Mouse (Mus musculus) myocyte (in vitro differentiated cells): ENCODE results near the gene Sema6d.

ENCODE experiments used
- MAX ChIP-seq: IDR thresholded peaks from one replicate; pipeline ENCODE4 v1.6.1; 2011; ENCODE audit warnings: low read depth, mild to moderate bottlenecking, control low read depth
- MYOD1 ChIP-seq, 3 experiments: IDR thresholded peaks; one replicate each; pipeline ENCODE4 v1.6.1; 2011; ENCODE audit warnings: control low read depth in 2 of 3, low read depth in 2 of 3, mild to moderate bottlenecking in 2 of 3, moderate library complexity in 1 of 3; ENCODE audit not compliant: insufficient read length in 2 of 3, control insufficient read depth in 1 of 3
- POLR2A ChIP-seq: IDR thresholded peaks from one replicate; pipeline ENCODE4 v1.6.1; 2011; ENCODE audit warnings: low read depth, mild to moderate bottlenecking, control low read depth, moderate library complexity; ENCODE audit not compliant: insufficient read length

DNA sequence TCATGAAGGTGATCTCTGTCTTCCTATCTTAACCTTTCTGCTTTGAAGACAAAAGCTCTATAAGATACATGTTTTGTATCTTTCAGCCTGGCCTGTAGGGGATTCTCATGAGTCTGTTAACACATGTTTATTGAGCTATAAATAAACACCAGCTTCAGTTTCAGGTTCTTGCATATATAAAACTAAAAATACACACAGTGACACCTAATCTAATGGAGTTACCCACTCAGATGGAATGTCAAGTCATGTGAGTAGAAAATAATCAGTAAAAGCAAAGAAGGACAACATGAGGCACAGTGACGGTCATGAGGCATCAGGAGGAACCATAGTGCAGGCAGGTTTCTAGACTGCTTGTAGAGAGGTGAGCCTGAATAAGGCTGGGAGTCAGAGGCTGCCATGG lies 319.2 kb downstream of the Sema6d start:
- no peak for TF ChIP-seq POLR2A
- TF ChIP-seq MYOD1 (IDR thresholded peaks at IDR 0.05; ENCODE audit: control insufficient read depth in 1 of 3, insufficient read length in 2 of 3, low read depth in 2 of 3), result no peak
- TF ChIP-seq MAX, result no peak
